ENCODE assay signal across 8 mouse cellular contexts in genomic region chr8:11003253-11003652, GRCm38 (mm10). TPM values are rescaled to one million over a fixed set of nuclear protein-coding genes. Genes with fewer than 3 reads are reported as not detected.
DNase-seq lines count a peak whose midpoint lies in the region; ATAC-seq and TF ChIP-seq lines count a peak whose summit lies in the region.

No protein-coding gene starts in this region.

- TF ChIP-seq CTCF in G1E (IDR thresholded peaks at IDR 0.05; ENCODE audit: low read depth, low read length) = no peak
- TF ChIP-seq CTCF in liver, postnatal 0 days (IDR thresholded peaks at IDR 0.05; ENCODE audit: low read depth) = no peak

- no peak for TF ChIP-seq EP300 in liver, postnatal 0 days (IDR thresholded peaks at IDR 0.05; ENCODE audit: low read depth)

- peaks cover 95% of the 10 kb centered on the region for H3K4me1 ChIP-seq in erythroblast, embryonic 14.5 days (ENCODE audit: control insufficient read depth)
- H3K4me1 ChIP-seq in G1E (ENCODE audit: insufficient read depth, low read depth, low read length) = peaks cover 73% of the 10 kb centered on the region
- H3K4me1 ChIP-seq in hindbrain, embryonic 11.5 days (replicated peaks; ENCODE audit: control insufficient read depth, insufficient read depth, low read length) = peaks cover 47% of the 10 kb centered on the region
- H3K4me1 ChIP-seq in liver, postnatal 0 days (ENCODE audit: insufficient read depth) = peaks cover 23% of the 10 kb centered on the region

- peaks cover 89% of the 10 kb centered on the region for H3K36me3 ChIP-seq in erythroblast, embryonic 14.5 days (ENCODE audit: control insufficient read depth)
- H3K36me3 ChIP-seq in G1E (replicated peaks) = peaks cover 82% of the 10 kb centered on the region
- H3K36me3 ChIP-seq in hindbrain, embryonic 11.5 days (ENCODE audit: control insufficient read depth, insufficient read depth, low read length) = no peaks in the 10 kb centered on the region; the same call in 1 of the 2 replicates
- peaks cover 38% of the 10 kb centered on the region for H3K36me3 ChIP-seq in liver, postnatal 0 days (replicated peaks; ENCODE audit: insufficient read depth, low read length)

- H3K4me3 ChIP-seq in erythroblast, embryonic 14.5 days (replicated peaks) = peak overlapping the region; percentile 89
- H3K4me3 ChIP-seq in G1E (ENCODE audit: low read depth, low read length) = peak overlapping the region; percentile 87
- H3K4me3 ChIP-seq in hindbrain, embryonic 11.5 days (ENCODE audit: low read depth, low read length) = peak overlapping the region; percentile 60
- peak overlapping the region; percentile 72 for H3K4me3 ChIP-seq in liver, postnatal 0 days (ENCODE audit: low read depth, low read length)

- H3K4me2 ChIP-seq in hindbrain, embryonic 11.5 days (replicated peaks; ENCODE audit: low read depth, low read length) = peak overlapping the region; percentile 72
- peak overlapping the region; percentile 82 for H3K4me2 ChIP-seq in liver, postnatal 0 days (ENCODE audit: low read depth, low read length)

- H3K9ac ChIP-seq in hindbrain, embryonic 11.5 days (ENCODE audit: low read depth, low read length) = peak overlapping the region; percentile 67
- peak overlapping the region; percentile 90 for H3K9ac ChIP-seq in liver, postnatal 0 days (replicated peaks)

- H3K27ac ChIP-seq in hindbrain, embryonic 11.5 days (ENCODE audit: low read depth, low read length) = no peak overlapping the region
- peak overlapping the region; percentile 99 for H3K27ac ChIP-seq in liver, postnatal 0 days (ENCODE audit: low read depth)

- H3K9me3 ChIP-seq in erythroblast, embryonic 14.5 days (ENCODE audit: control insufficient read depth, low read length) = no peaks in the 10 kb centered on the region
- H3K9me3 ChIP-seq in G1E (replicated peaks) = no peaks in the 10 kb centered on the region
- no peaks in the 10 kb centered on the region for H3K9me3 ChIP-seq in hindbrain, embryonic 11.5 days (ENCODE audit: control insufficient read depth, low read length)
- H3K9me3 ChIP-seq in liver, postnatal 0 days (ENCODE audit: low read length) = no peaks in the 10 kb centered on the region

- no peak for DNase-seq in G1E (ENCODE audit: low spot score)
- DNase-seq in hindbrain, embryonic 11.5 days (ENCODE audit: low spot score) = no peak
- DNase-seq in liver, postnatal 0 days = no peak
- DNase-seq in right cerebral cortex, postnatal 14 days = no peak
- no peak for DNase-seq in c-Kit-positive CD71-positive TER-119-positive erythroid progenitor cells, embryonic 14.5 days (ENCODE audit: low spot score)
- DNase-seq in layer of hippocampus, postnatal 36 days = no peak

- no peaks in the 10 kb centered on the region for H3K27me3 ChIP-seq in erythroblast, embryonic 14.5 days (ENCODE audit: control insufficient read depth)
- H3K27me3 ChIP-seq in G1E (ENCODE audit: insufficient read depth, low read length) = no peaks in the 10 kb centered on the region
- H3K27me3 ChIP-seq in hindbrain, embryonic 11.5 days (ENCODE audit: control insufficient read depth, insufficient read depth, low read length) = no peaks in the 10 kb centered on the region
- no peaks in the 10 kb centered on the region for H3K27me3 ChIP-seq in liver, postnatal 0 days (ENCODE audit: insufficient read depth, low read length)

- no peak for ATAC-seq in erythroblast, adult 5-6 weeks (replicated peaks; ENCODE audit: low FRiP score, poor library complexity, severe bottlenecking)
- ATAC-seq in G1E (ENCODE audit: extremely low read depth, insufficient number of reproducible peaks, low FRiP score, poor library complexity, severe bottlenecking) = 0 out of 2 replicates have a peak, but pooled peaks have one; percentile 7
- no peak for ATAC-seq in hindbrain, embryonic 11.5 days (ENCODE audit: low FRiP score)
- no peak for ATAC-seq in liver, postnatal 0 days

- 48% methylated on average over 6 of the region's 6 CpGs for WGBS in hindbrain, embryonic 11.5 days
- 44% methylated on average over 6 of the region's 6 CpGs for WGBS in liver, postnatal 0 days (ENCODE audit: insufficient replicate concordance)

RNA-seq across cellular contexts. Expression of gene Irs2, which starts 5.0 kb away (rescaled TPM):
- 2.8 and 3.3 TPM in 2 replicates for polyA plus RNA-seq in erythroblast, embryonic 14.5 days (2012)
- 12.1 and 15.2 TPM in 2 replicates for total RNA-seq in erythroblast, adult 5-6 weeks (2015; ENCODE audit: low replicate concordance)
- 10.6 and 13.5 TPM in 2 replicates for total RNA-seq in erythroblast, adult 5-6 weeks (2017; ENCODE audit: low replicate concordance)
- 92.1 and 97.9 TPM in 2 replicates for total RNA-seq in G1E (2014; fragmentation: Nextera tagmentation)
- 15.6 and 17.4 TPM in 2 replicates for total RNA-seq in G1E (2017)
- polyA plus RNA-seq in G1E (2012) = 78.5 and 83.6 TPM in 2 replicates
- 5.6 and 6.1 TPM in 2 replicates for polyA plus RNA-seq in hindbrain, embryonic 11.5 days (2014; fragmentation: Nextera tagmentation; extraction: Ambion mirVana)
- polyA plus RNA-seq in liver, postnatal 0 days (2015; fragmentation: Nextera tagmentation; extraction: Ambion mirVana) = 4.4 and 5.7 TPM in 2 replicates
- 10 to 100 TPM; 70.3 to 78.6 TPM for total RNA-seq in layer of hippocampus, postnatal 36 days (2021)

Comparison
In these comparisons a context has a peak if more than half of its experiments do, and no peak if none do; other contexts are left out.
1. RNA of gene Irs2, which starts 5.0 kb away (polyA plus RNA-seq): 78.5 to 83.6 TPM in G1E; 4.4 to 5.7 TPM in liver, postnatal 0 days, 5.6 to 6.1 TPM in hindbrain, embryonic 11.5 days and 2.8 to 3.3 TPM in erythroblast, embryonic 14.5 days; every median in the first group is over 10 times any median in the second.
2. Peak in every context shown above with its lines, with median percentiles within 50 percentile points of each other: H3K4me3 ChIP-seq.